Mouse (Mus musculus) midbrain, embryonic 15.5 days (tissue): ENCODE data around the gene Sorcs2. TPM values are rescaled to one million over a fixed set of nuclear protein-coding genes. Genes with fewer than 3 reads are reported as not detected.

Experiments
- ATAC-seq: fragments of 200-750 bp; cut with Nextera tagmentation; replicated peaks from 2 replicates; pipeline ENCODE4 v1.8.0; 2017; ENCODE audit warnings: moderate TSS enrichment
- H3K27ac ChIP-seq: fragments of 300-500 bp; sonication (generic); 2 replicates; pipeline ENCODE4 v1.5.1; 2015; ENCODE audit warnings: mild to moderate bottlenecking, inconsistent platforms
- H3K27me3 ChIP-seq: fragments of 300-500 bp; sonication (generic); replicated peaks from 2 replicates; pipeline ENCODE4 v1.6.1; 2015; ENCODE audit warnings: inconsistent platforms
- H3K36me3 ChIP-seq: fragments of 300-500 bp; sonication (generic); replicated peaks from 2 replicates; pipeline ENCODE4 v1.6.1; 2015; ENCODE audit warnings: inconsistent platforms
- H3K4me1 ChIP-seq: fragments of 300-500 bp; sonication (generic); 2 replicates; pipeline ENCODE4 v1.6.1; 2015; ENCODE audit warnings: inconsistent platforms
- H3K4me2 ChIP-seq: fragments of 300-500 bp; sonication (generic); 2 replicates; pipeline ENCODE4 v1.6.1; 2015; ENCODE audit warnings: inconsistent platforms, mild to moderate bottlenecking, moderate library complexity
- H3K4me3 ChIP-seq: fragments of 300-500 bp; sonication (generic); 2 replicates; pipeline ENCODE4 v1.5.1; 2015; ENCODE audit warnings: mild to moderate bottlenecking, inconsistent platforms
- H3K9ac ChIP-seq: fragments of 300-500 bp; sonication (generic); 2 replicates; pipeline ENCODE4 v1.6.1; 2015; ENCODE audit warnings: mild to moderate bottlenecking, inconsistent platforms
- H3K9me3 ChIP-seq: fragments of 300-500 bp; sonication (generic); 2 replicates; pipeline ENCODE4 v1.6.1; 2016; ENCODE audit warnings: inconsistent platforms
- WGBS: fragments of 180-500 bp; shearing (Covaris S2); methylation state at CpG from one replicate; pipeline ENCODE4 v1.1.7; 2015; ENCODE audit warnings: mixed read lengths; 5-methylcytosine and 5-hydroxymethylcytosine counted together
- polyA plus RNA-seq: library from polyadenylated mRNA; unstranded; fragments of >200 nt; fragmentation: Nextera tagmentation; extraction: Ambion mirVana; gene quantifications from 2 replicates; pipeline ENCODE4 v1.2.1, GENCODE M21; 2015

Sorcs2 gene
- polyA plus RNA-seq, 1 experiment from 2014 or later: 21.9 TPM

GRCm38 (mm10) chr5:36368511-36369135 lies 29.3 kb downstream of the Sorcs2 start:
- Histone ChIP-seq H3K9me3 (no peaks in the 10 kb centered on the region), H3K36me3 (no peaks in the 10 kb centered on the region), H3K4me3 (no peak overlapping the region), H3K9ac (no peak overlapping the region), H3K27ac (peak overlapping the region; percentile 53; the same call in 1 of the 2 replicates), H3K4me2 (no peak overlapping the region), H3K27me3 (no peaks in the 10 kb centered on the region), H3K4me1 (peaks cover 31% of the 10 kb centered on the region)
- WGBS: 84% methylated on average over 7 of the region's 7 CpGs
- ATAC-seq: no peak

- Histone ChIP-seq H3K9me3 (no peaks in the 10 kb centered on the region), H3K27me3 (no peaks in the 10 kb centered on the region), H3K36me3 (no peaks in the 10 kb centered on the region), H3K9ac (no peak overlapping the region), H3K4me1 (peaks cover 32% of the 10 kb centered on the region), H3K4me2 (no peak overlapping the region), H3K27ac (peak overlapping the region; percentile 36; the same call in 1 of the 2 replicates), H3K4me3 (no peak overlapping the region)
- 81% methylated on average over 6 of the region's 6 CpGs for WGBS
- ATAC-seq: no peak
These were observed 30.0 kb downstream of the Sorcs2 start for GRCm38 (mm10) chr5:36367911-36368310.

- no peaks in the 10 kb centered on the region for H3K36me3 ChIP-seq
- 88% methylated on average over 3 of the region's 3 CpGs for WGBS
- H3K27ac ChIP-seq: 0 out of 2 replicates have a peak overlapping the region, but pooled peaks have one; percentile 48
- no peak overlapping the region for H3K4me3 ChIP-seq
- no peak overlapping the region for H3K4me2 ChIP-seq
- H3K9me3 ChIP-seq: no peaks in the 10 kb centered on the region
- H3K27me3 ChIP-seq: no peaks in the 10 kb centered on the region
- H3K4me1 ChIP-seq: peaks cover 34% of the 10 kb centered on the region
- ATAC-seq: no peak
- H3K9ac ChIP-seq: no peak overlapping the region
These were observed 30.7 kb downstream of the Sorcs2 start for GRCm38 (mm10) chr5:36367181-36367610.

GRCm38 (mm10) chr5:36361749-36362148 lies 36.2 kb downstream of the Sorcs2 start:
- Histone ChIP-seq H3K27me3 (no peaks in the 10 kb centered on the region), H3K27ac (no peak overlapping the region), H3K9ac (no peak overlapping the region), H3K4me2 (no peak overlapping the region), H3K4me3 (no peak overlapping the region), H3K9me3 (no peaks in the 10 kb centered on the region), H3K36me3 (no peaks in the 10 kb centered on the region), H3K4me1 (peaks cover 22% of the 10 kb centered on the region)
- WGBS: 90% methylated on average over 7 of the region's 7 CpGs
- no peak for ATAC-seq

GRCm38 (mm10) chr5:36360343-36360742 lies 37.6 kb downstream of the Sorcs2 start:
- H3K27ac ChIP-seq: 0 out of 2 replicates have a peak overlapping the region, but pooled peaks have one; percentile 16
- 67% methylated on average over 7 of the region's 7 CpGs for WGBS

GRCm38 (mm10) chr5:36359535-36360243 lies 38.2 kb downstream of the Sorcs2 start:
- Histone ChIP-seq H3K9me3 (no peaks in the 10 kb centered on the region), H3K4me3 (no peak overlapping the region), H3K27me3 (no peaks in the 10 kb centered on the region), H3K9ac (no peak overlapping the region), H3K36me3 (no peaks in the 10 kb centered on the region), H3K4me2 (no peak overlapping the region), H3K4me1 (peaks cover 20% of the 10 kb centered on the region), H3K27ac (0 out of 2 replicates have a peak overlapping the region, but pooled peaks have one; percentile 16)
- peak; percentile 81 for ATAC-seq
- 52% methylated on average over 5 of the region's 5 CpGs for WGBS

More at GRCm38 (mm10) chr5:36360343-36360742, 37.6 kb downstream of the Sorcs2 start:
- no peaks in the 10 kb centered on the region for H3K9me3 ChIP-seq
- ATAC-seq: 0 out of 2 replicates have a peak, but pooled peaks have one; percentile 12
- H3K27me3 ChIP-seq: no peaks in the 10 kb centered on the region
- no peak overlapping the region for H3K4me3 ChIP-seq
- H3K36me3 ChIP-seq: no peaks in the 10 kb centered on the region
- no peak overlapping the region for H3K9ac ChIP-seq
- no peak overlapping the region for H3K4me2 ChIP-seq
- H3K4me1 ChIP-seq: peaks cover 20% of the 10 kb centered on the region

GRCm38 (mm10) chr5:36358161-36358560 lies 39.8 kb downstream of the Sorcs2 start:
- Histone ChIP-seq H3K27me3 (no peaks in the 10 kb centered on the region), H3K36me3 (no peaks in the 10 kb centered on the region), H3K4me1 (peaks cover 16% of the 10 kb centered on the region), H3K27ac (no peak overlapping the region), H3K4me2 (no peak overlapping the region), H3K4me3 (no peak overlapping the region), H3K9ac (no peak overlapping the region), H3K9me3 (no peaks in the 10 kb centered on the region)
- ATAC-seq: no peak
- 88% methylated on average over 4 of the region's 4 CpGs for WGBS

- H3K9ac ChIP-seq: no peak overlapping the region
- WGBS: 87% methylated on average over 4 of the region's 4 CpGs
- H3K4me3 ChIP-seq: no peak overlapping the region
- no peaks in the 10 kb centered on the region for H3K27me3 ChIP-seq
- no peak overlapping the region for H3K4me2 ChIP-seq
- no peaks in the 10 kb centered on the region for H3K36me3 ChIP-seq
- H3K4me1 ChIP-seq: peaks cover 12% of the 10 kb centered on the region; the same call in 1 of the 2 replicates
- H3K9me3 ChIP-seq: no peaks in the 10 kb centered on the region
- no peak for ATAC-seq
- H3K27ac ChIP-seq: no peak overlapping the region
These were observed 41.3 kb downstream of the Sorcs2 start for GRCm38 (mm10) chr5:36356659-36357058.

- H3K4me3 ChIP-seq: no peak overlapping the region
- no peak overlapping the region for H3K4me2 ChIP-seq
- H3K4me1 ChIP-seq: peaks cover 12% of the 10 kb centered on the region; the same call in 1 of the 2 replicates
- 83% methylated on average over 3 of the region's 3 CpGs for WGBS
- H3K9me3 ChIP-seq: no peaks in the 10 kb centered on the region
- H3K36me3 ChIP-seq: no peaks in the 10 kb centered on the region
- no peak overlapping the region for H3K27ac ChIP-seq
- H3K9ac ChIP-seq: no peak overlapping the region
- no peaks in the 10 kb centered on the region for H3K27me3 ChIP-seq
- no peak for ATAC-seq
These were observed 42.3 kb downstream of the Sorcs2 start for GRCm38 (mm10) chr5:36355683-36356082.

GRCm38 (mm10) chr5:36353679-36354078 lies 44.3 kb downstream of the Sorcs2 start:
- no peak for ATAC-seq
- WGBS: 89% methylated on average over 6 of the region's 6 CpGs

GRCm38 (mm10) chr5:36353194-36353593 lies 44.7 kb downstream of the Sorcs2 start:
- Histone ChIP-seq H3K4me2 (no peak overlapping the region), H3K36me3 (no peaks in the 10 kb centered on the region), H3K9me3 (no peaks in the 10 kb centered on the region), H3K9ac (no peak overlapping the region), H3K27ac (no peak overlapping the region), H3K27me3 (no peaks in the 10 kb centered on the region), H3K4me1 (peaks cover 13% of the 10 kb centered on the region), H3K4me3 (no peak overlapping the region)
- no peak for ATAC-seq
- 95% methylated on average over 2 of the region's 2 CpGs for WGBS

More at GRCm38 (mm10) chr5:36353679-36354078, 44.3 kb downstream of the Sorcs2 start:
- Histone ChIP-seq H3K4me1 (peaks cover 8% of the 10 kb centered on the region), H3K9ac (no peak overlapping the region), H3K36me3 (no peaks in the 10 kb centered on the region), H3K27ac (no peak overlapping the region), H3K4me2 (no peak overlapping the region), H3K9me3 (no peaks in the 10 kb centered on the region), H3K27me3 (no peaks in the 10 kb centered on the region), H3K4me3 (no peak overlapping the region)

GRCm38 (mm10) chr5:36346698-36347097 lies 51.2 kb downstream of the Sorcs2 start:
- Histone ChIP-seq H3K4me2 (no peak overlapping the region), H3K27ac (no peak overlapping the region), H3K9me3 (no peaks in the 10 kb centered on the region), H3K4me1 (peaks cover 18% of the 10 kb centered on the region), H3K36me3 (no peaks in the 10 kb centered on the region), H3K27me3 (no peaks in the 10 kb centered on the region), H3K9ac (no peak overlapping the region), H3K4me3 (no peak overlapping the region)
- WGBS: 84% methylated on average over 4 of the region's 4 CpGs
- ATAC-seq: no peak
